Mouse (Mus musculus): ENCODE results near the gene Speg. TPM values are rescaled to one million over a fixed set of nuclear protein-coding genes. Genes with fewer than 3 reads are reported as not detected.

The Speg gene
- polyA plus RNA-seq, 1 experiment from 2014 or later = 45.2 TPM

DNA sequence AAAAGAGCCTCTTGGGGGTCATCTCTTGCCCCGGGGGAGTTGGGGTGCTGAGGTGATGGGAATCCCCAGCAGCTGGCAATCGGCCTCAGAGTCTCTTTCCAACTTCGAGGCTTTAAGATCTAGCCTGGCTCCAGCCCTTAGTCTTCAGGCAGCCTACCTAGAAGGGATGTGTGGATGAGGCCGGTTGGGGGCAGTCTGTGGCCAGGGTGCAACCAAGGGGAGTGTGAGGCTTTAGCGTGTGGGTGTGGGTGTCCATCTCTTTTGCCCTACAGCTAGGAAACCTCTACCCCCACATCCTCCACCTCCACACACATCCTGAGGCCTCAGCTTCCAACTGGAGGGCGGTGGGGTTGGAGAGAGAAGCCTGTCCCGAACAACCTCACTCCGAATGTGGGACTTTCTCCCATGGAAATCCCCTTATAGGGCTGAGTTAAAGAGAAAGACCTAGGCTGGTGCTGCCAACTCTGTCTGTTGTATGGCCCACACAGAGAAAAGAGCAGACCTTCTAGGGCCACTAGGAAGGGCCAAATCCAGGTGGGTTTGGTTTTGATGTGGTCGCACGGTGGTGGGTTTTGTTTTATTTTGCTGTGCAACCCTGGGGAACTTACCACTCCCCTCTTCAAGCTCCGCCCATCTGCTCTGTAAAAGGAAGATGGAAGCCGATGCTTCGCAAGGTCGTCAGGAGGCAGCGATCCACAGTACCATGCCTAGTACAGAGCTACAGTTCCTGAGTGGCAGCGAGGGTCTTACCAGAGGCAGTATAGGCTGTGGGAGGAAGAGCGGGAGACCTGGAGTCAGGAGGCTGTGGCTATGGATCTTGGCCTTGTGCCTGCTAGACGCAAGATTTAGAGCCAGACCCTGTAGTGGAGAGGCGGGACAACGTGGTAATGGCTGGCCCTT, 29.8 kb upstream of the Speg start:
- no peaks in the 10 kb centered on the region for H3K36me3 ChIP-seq
- peak overlapping the region; percentile 54; the same call in 1 of the 2 replicates for H3K27ac ChIP-seq
- no peak overlapping the region for H3K4me3 ChIP-seq (replicated peaks)
- WGBS = 42% methylated on average over 20 of the region's 20 CpGs
- H3K4me1 ChIP-seq = peaks cover 25% of the 10 kb centered on the region
- H3K4me2 ChIP-seq = 0 out of 2 replicates have a peak overlapping the region, but pooled peaks have one; percentile 3
- no peak for ATAC-seq (ENCODE audit: insufficient read depth, low FRiP score, low read depth)
- H3K9ac ChIP-seq = no peak overlapping the region
- no peaks in the 10 kb centered on the region for H3K27me3 ChIP-seq (replicated peaks)
- no peaks in the 10 kb centered on the region for H3K9me3 ChIP-seq

DNA sequence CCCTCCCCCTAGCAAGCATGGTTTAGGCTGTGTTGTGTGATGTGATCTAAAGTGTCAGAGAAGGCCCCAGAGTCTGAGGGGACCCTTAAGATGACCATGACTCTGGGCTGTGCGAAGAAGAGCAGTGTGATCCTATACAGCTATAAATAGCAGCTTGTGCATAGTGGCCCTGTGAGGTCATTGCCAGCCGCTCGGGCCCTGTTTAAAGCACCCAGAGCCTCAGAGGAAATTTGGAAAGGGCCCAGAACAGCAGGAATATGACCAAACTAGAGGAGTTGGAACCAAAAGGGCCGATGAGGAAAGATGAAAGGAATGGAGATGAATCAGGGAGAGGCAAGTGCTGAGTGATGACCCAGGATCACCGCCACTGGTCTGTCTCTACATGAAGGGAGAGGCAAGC, 27.8 kb upstream of the Speg start:
- Histone ChIP-seq H3K36me3 (no peaks in the 10 kb centered on the region), H3K9ac (no peak overlapping the region), H3K9me3 (no peaks in the 10 kb centered on the region), H3K4me3 (replicated peaks) (no peak overlapping the region), H3K27me3 (replicated peaks) (no peaks in the 10 kb centered on the region), H3K4me2 (no peak overlapping the region), H3K27ac (no peak overlapping the region), H3K4me1 (peaks cover 25% of the 10 kb centered on the region)
- ATAC-seq (ENCODE audit: insufficient read depth, low FRiP score, low read depth) = no peak
- WGBS = 66% methylated on average over 5 of the region's 5 CpGs

DNA sequence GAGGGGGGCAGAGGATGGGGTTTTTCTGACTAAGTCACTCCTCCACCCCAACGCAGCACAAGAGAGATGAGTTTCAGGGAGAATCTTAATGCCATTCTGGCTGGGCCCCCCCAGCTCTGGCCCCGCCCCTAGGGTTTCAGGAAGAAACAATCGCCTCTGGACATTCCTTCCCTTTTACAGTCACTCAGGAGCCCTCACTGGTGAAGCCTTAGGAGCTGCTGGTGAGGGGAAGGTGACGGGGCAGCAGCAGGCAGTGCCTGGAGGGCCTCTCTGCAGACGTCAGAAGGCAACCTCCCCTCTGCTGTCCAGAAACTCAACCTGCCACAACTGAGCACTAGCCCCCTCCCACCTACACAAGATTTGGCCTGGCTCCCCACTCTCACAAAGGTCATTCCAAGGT, 25.8 kb upstream of the Speg start:
- H3K9me3 ChIP-seq = no peaks in the 10 kb centered on the region
- H3K4me2 ChIP-seq = no peak overlapping the region
- H3K4me1 ChIP-seq = peaks cover 20% of the 10 kb centered on the region
- 44% methylated on average over 5 of the region's 5 CpGs for WGBS
- no peaks in the 10 kb centered on the region for H3K36me3 ChIP-seq
- ATAC-seq (ENCODE audit: insufficient read depth, low FRiP score, low read depth) = no peak
- H3K27me3 ChIP-seq (replicated peaks) = no peaks in the 10 kb centered on the region
- H3K27ac ChIP-seq = no peak overlapping the region
- no peak overlapping the region for H3K4me3 ChIP-seq (replicated peaks)
- H3K9ac ChIP-seq = no peak overlapping the region

DNA sequence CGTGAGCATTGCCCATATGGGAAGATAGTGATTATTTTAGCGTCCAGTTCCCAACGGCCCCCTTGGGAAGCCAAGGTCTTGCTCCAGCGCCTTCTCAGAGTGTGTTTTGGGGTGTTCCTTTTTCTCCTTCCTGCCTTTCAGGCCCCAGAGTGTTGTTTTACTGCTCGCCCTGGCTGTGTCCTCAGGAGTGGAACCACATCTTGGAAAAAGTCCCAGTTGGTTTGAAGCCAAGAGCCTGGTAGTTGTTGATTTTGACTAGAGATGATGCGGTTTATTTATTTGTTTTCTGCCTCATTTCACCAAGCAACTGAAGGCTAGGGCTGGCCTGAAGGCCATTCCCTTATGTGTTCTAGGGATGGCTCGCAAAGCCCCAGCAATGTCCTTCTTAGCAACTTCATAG, 17.8 kb upstream of the Speg start:
- Histone ChIP-seq H3K36me3 (no peaks in the 10 kb centered on the region), H3K9ac (no peak overlapping the region), H3K4me1 (peaks cover 18% of the 10 kb centered on the region), H3K27ac (no peak overlapping the region), H3K27me3 (replicated peaks) (peaks cover 9% of the 10 kb centered on the region), H3K9me3 (no peaks in the 10 kb centered on the region), H3K4me2 (no peak overlapping the region), H3K4me3 (replicated peaks) (no peak overlapping the region)
- no peak for ATAC-seq (ENCODE audit: insufficient read depth, low FRiP score, low read depth)
- WGBS = 71% methylated on average over 7 of the region's 7 CpGs

DNA sequence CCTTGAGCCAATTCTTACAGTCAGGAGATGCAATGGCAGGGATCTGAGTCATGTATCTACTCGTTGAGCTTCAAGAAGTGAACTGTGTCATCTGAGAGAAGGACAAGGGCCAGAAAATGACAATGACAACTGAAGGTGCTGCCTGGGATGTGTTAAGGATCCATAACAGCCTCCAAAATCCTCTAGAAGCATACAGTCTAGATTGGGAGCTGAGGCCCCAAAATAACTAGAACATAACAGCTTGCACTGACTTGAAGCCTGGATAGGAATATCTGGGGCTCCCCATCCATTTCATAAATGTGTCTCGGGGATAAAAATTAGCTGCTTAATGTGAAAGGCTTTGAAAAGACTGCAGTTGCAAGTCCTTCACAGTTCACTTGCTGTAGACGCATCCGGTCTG, 17.1 kb upstream of the Speg start:
- H3K36me3 ChIP-seq = no peaks in the 10 kb centered on the region
- H3K9ac ChIP-seq = no peak overlapping the region
- H3K4me2 ChIP-seq = no peak overlapping the region
- WGBS = 84% methylated on average over 4 of the region's 4 CpGs
- peaks cover 9% of the 10 kb centered on the region for H3K27me3 ChIP-seq (replicated peaks)
- no peak overlapping the region for H3K4me3 ChIP-seq (replicated peaks)
- no peak for ATAC-seq (ENCODE audit: insufficient read depth, low FRiP score, low read depth)
- no peak overlapping the region for H3K27ac ChIP-seq
- H3K4me1 ChIP-seq = peaks cover 18% of the 10 kb centered on the region
- no peaks in the 10 kb centered on the region for H3K9me3 ChIP-seq

DNA sequence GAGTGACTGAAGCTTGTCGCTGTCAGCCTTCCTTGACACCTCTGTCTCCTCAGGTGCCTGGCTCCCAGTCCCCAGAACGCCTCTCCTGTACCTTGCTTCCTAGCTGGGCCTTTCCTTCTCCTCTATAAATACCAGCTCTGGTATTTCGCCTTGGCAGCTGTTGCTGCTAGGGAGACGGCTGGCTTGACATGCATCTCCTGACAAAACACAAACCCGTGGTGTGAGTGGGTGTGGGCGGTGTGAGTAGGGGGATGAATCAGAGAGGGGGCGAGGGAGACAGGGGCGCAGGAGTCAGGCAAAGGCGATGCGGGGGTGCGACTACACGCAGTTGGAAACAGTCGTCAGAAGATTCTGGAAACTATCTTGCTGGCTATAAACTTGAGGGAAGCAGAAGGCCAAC, 15.8 kb upstream of the Speg start:
- Histone ChIP-seq H3K4me3 (replicated peaks) (no peak overlapping the region), H3K4me1 (peaks cover 18% of the 10 kb centered on the region), H3K27me3 (replicated peaks) (peaks cover 9% of the 10 kb centered on the region), H3K27ac (peak overlapping the region; percentile 59), H3K9ac (no peak overlapping the region), H3K9me3 (no peaks in the 10 kb centered on the region), H3K36me3 (no peaks in the 10 kb centered on the region), H3K4me2 (no peak overlapping the region)
- WGBS = 54% methylated on average over 13 of the region's 13 CpGs
- ATAC-seq (ENCODE audit: insufficient read depth, low FRiP score, low read depth) = no peak

DNA sequence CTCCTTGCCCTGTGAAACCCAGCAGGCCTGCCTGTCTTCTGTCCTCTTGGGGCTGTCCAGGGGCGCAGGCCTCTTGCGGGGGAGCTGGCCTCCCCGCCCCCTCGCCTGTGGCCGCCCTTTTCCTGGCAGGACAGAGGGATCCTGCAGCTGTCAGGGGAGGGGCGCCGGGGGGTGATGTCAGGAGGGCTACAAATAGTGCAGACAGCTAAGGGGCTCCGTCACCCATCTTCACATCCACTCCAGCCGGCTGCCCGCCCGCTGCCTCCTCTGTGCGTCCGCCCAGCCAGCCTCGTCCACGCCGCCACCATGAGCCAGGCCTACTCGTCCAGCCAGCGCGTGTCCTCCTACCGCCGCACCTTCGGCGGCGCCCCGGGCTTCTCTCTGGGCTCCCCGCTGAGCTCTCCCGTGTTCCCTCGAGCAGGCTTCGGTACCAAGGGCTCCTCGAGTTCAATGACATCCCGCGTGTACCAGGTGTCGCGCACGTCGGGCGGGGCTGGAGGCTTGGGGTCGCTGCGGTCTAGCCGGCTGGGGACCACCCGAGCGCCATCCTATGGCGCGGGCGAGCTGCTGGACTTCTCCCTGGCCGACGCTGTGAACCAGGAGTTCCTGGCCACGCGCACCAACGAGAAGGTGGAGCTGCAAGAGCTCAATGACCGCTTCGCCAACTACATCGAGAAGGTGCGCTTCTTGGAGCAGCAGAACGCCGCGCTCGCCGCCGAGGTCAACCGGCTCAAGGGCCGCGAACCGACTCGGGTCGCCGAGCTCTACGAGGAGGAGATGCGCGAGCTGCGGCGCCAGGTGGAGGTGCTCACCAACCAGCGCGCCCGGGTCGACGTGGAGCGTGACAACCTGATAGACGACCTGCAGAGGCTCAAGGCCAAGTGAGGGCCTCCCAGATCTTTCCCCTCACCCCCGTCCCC, 14.7 kb upstream of the Speg start, which contains the start of gene Des:
Des (plus strand) TSS at position 218 of the 920 bp plus-strand sequence.
- H3K4me3 ChIP-seq (replicated peaks) = peak within 1 kb of the TSS; percentile 49
- no peaks in the 10 kb centered on the region for H3K9me3 ChIP-seq
- ATAC-seq (ENCODE audit: insufficient read depth, low FRiP score, low read depth) = peak; percentile 71
- H3K4me1 ChIP-seq = peaks cover 18% of the 10 kb centered on the region
- H3K27me3 ChIP-seq (replicated peaks) = peaks cover 9% of the 10 kb centered on the region
- H3K9ac ChIP-seq = peak within 1 kb of the TSS; percentile 9; the same call in 1 of the 2 replicates
- peak within 1 kb of the TSS; percentile 59 for H3K27ac ChIP-seq
- peak within 1 kb of the TSS; percentile 81 for H3K4me2 ChIP-seq
- no peaks in the 10 kb centered on the region; the same call in 1 of the 2 replicates for H3K36me3 ChIP-seq
- 3% methylated on average over 80 of the region's 80 CpGs for WGBS

DNA sequence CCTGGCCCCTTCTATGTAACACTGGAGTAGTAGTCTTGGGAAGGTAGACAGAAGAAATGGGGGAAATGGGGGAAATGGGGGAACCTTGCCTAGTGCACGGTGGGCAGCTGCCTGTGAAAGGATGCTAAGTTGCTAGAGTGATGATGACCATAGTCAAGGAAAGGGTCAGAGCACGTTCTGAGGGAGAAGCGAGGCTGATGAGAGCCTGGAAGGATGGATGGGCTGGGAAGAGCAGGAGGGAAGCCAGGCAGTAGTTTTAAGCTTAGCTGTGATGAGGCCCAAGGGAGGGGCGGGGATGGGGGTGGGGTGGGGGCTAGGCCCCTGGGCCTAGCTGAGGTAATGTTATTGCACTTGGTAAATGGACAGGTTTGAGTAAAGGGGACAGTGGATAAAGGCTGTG, 14.0 kb upstream of the Speg start:
- WGBS = 46% methylated on average over 4 of the region's 4 CpGs
- Histone ChIP-seq H3K4me1 (peaks cover 18% of the 10 kb centered on the region), H3K4me3 (replicated peaks) (peak overlapping the region; percentile 49), H3K27me3 (replicated peaks) (peaks cover 9% of the 10 kb centered on the region), H3K9me3 (no peaks in the 10 kb centered on the region), H3K4me2 (peak overlapping the region; percentile 81), H3K9ac (no peak overlapping the region), H3K36me3 (no peaks in the 10 kb centered on the region; the same call in 1 of the 2 replicates), H3K27ac (no peak overlapping the region)
- ATAC-seq (ENCODE audit: insufficient read depth, low FRiP score, low read depth) = no peak

DNA sequence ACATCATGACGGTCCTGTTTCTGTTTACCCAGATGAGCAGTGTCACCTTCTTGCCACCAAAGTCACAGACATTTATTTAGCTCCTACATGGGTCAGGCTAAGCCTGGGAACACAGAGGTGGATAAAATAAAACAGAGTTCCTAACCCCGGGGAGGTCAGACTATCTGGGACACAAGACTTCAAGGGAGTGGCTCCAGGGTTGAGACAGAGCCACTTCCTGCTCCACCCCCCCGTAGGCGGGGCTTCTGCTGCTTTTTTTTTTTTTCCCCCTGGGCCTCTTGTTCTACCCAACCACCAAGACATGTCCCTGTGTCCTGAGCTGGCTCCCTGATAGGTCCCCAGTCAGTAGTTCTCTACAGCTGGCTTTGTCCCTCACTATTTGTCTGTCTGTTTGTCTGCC, 13.3 kb upstream of the Speg start:
- ATAC-seq (ENCODE audit: insufficient read depth, low FRiP score, low read depth) = no peak
- no peak overlapping the region for H3K9ac ChIP-seq
- no peaks in the 10 kb centered on the region for H3K9me3 ChIP-seq
- no peaks in the 10 kb centered on the region; the same call in 1 of the 2 replicates for H3K36me3 ChIP-seq
- H3K4me1 ChIP-seq = peaks cover 18% of the 10 kb centered on the region
- no peak overlapping the region for H3K27ac ChIP-seq
- H3K4me2 ChIP-seq = peak overlapping the region; percentile 16; the same call in 1 of the 2 replicates
- H3K4me3 ChIP-seq (replicated peaks) = no peak overlapping the region
- H3K27me3 ChIP-seq (replicated peaks) = peaks cover 9% of the 10 kb centered on the region
- 28% methylated on average over 4 of the region's 4 CpGs for WGBS

DNA sequence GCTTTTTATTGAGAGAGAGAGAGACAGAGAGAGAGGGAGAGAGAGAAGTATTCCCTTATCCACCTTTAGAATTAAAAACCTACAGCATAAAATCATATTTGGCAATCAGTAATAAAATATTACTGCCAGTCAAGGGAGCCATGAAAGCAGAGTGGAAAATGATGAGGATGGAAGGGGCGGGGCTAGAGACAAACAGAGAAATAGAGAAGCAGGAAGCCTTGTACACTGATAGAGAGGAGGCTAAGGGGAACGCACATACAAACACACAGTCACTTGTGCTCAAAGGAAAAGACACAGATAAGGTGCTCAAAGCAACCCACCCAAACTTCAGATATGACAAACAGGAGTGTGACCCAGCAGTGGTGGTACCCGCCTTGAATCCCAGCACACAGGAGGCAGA, 11.2 kb upstream of the Speg start:
- no peak overlapping the region for H3K9ac ChIP-seq
- peaks cover 17% of the 10 kb centered on the region for H3K4me1 ChIP-seq
- no peak overlapping the region for H3K4me3 ChIP-seq (replicated peaks)
- no peaks in the 10 kb centered on the region; the same call in 1 of the 2 replicates for H3K36me3 ChIP-seq
- no peak for ATAC-seq (ENCODE audit: insufficient read depth, low FRiP score, low read depth)
- peaks cover 9% of the 10 kb centered on the region for H3K27me3 ChIP-seq (replicated peaks)
- H3K9me3 ChIP-seq = no peaks in the 10 kb centered on the region
- H3K4me2 ChIP-seq = no peak overlapping the region
- WGBS = 85% methylated on average over 3 of the region's 3 CpGs
- no peak overlapping the region for H3K27ac ChIP-seq

DNA sequence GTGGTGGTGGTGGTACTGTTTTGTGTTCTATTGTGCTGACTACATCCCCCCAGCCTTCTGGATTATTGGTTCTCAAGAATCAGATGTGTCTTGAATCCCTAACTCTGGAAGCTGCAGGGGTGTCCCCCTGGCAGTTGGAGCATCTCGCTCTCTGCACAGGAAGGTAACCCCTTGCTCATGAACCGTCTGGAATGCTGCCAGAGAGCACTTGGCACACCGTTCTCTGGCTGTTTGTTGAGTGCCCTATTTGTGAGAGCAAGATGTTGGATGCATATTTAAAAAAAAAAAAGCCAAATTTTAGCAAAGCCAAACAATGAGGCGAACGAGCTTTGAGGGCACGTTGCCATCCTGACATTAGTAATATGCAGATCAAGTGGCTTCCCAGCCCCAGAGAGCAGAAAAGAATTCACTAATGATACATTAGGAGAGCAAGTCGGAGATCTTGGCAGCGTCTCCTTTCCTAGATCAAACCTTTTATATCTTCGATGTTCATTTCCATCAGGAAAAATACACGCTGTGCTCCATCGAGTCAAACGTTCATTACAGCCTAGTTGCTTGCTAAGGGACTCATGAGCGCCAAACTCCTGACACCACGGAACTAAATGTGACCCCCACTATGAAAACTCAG, 9.5 kb upstream of the Speg start:
- H3K9me3 ChIP-seq = no peaks in the 10 kb centered on the region
- no peak overlapping the region for H3K4me3 ChIP-seq (replicated peaks)
- WGBS = 75% methylated on average over 14 of the region's 14 CpGs
- no peak for ATAC-seq (ENCODE audit: insufficient read depth, low FRiP score, low read depth)
- no peak overlapping the region for H3K9ac ChIP-seq
- H3K27me3 ChIP-seq (replicated peaks) = peaks cover 1% of the 10 kb centered on the region
- peaks cover 8% of the 10 kb centered on the region; the same call in 1 of the 2 replicates for H3K4me1 ChIP-seq
- no peaks in the 10 kb centered on the region; the same call in 1 of the 2 replicates for H3K36me3 ChIP-seq
- no peak overlapping the region for H3K27ac ChIP-seq
- H3K4me2 ChIP-seq = no peak overlapping the region

Data from stomach, embryonic 15.5 days (tissue).